Mouse (Mus musculus) 416B (cell line): ENCODE measurements around the gene Rpl21.

Experiments used
- DNase-seq: peaks from one replicate; pipeline ENCODE4 v3.0.0; 2011; ENCODE audit warnings: low read depth

Rpl21 gene

DNA sequence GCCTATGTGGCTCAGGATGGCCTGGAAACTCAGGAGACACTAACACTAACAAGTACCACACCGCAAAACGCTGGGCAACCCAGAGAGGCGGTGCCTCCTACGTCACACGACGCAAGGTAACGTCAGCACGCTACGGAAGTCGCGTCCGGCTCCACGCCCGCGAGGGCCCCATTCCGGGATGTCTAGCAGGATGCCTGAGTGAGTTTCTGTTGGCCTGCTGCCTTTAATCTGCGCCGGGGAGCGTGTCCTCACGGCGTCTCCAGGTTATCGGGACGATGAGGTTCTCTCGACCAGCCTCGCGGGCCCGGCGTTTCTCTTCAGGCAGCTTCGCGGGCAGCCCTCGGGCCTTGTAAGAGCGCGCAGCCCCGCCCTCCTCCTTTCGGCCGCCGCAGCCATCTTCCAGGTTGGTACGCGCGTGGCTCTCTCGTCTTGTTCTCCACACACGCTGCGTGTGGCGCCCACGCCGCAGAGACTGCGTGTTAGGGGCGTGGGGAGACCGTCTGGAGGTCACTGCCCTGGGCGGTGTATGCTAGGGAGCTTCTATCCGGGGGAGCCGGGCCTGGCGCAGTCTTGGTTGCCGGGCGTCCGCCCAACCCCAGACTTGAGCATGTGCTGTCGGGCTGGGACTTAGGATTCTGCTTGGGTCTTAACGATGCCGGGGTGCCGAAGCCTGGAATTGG lies at the start of gene Rpl21:
Gene Rpl21, plus strand, starts transcription at position 122 of the 680 bp plus-strand sequence.
- peak; percentile 97 for DNase-seq

DNA sequence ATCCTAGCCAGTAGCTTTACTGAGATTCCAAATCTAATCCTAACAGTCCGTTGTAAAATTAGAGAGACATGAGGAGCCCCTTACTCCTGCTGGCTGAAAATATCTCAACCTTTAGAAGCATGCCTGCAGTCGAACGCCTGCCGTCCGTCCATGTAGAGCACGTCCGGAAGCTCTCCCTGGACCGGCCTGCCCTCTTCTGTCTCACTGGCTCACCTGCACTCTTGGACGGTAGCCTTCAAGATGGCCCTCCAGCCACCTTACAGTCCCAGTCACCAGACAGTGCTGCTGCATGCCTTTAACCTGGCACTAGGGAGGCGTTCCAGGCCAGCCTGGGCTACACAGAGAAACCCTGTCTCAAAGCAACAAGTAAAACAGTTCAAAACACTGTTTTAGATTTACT lies 49.4 kb upstream of the Rpl21 start:
- no peak for DNase-seq

DNA sequence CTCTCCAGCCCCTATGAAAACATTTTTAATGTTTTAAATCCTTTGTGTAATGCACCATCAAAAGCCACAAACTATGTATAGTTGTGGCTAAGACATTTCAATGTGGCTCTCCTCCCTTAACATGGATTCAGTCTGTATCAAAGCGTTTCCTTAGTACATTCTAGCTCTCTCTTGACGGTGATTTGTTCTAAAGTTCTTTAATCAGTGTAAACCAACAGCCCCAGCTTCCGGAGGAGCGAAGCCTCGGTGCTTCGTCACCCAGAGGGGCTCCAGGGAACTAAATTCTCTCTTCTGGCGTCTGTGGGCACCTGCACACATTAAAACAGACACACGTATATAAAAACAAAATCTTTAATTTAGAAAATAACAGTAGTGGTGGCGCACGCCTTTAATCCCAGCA lies 48.8 kb upstream of the Rpl21 start:
- no peak for DNase-seq

DNA sequence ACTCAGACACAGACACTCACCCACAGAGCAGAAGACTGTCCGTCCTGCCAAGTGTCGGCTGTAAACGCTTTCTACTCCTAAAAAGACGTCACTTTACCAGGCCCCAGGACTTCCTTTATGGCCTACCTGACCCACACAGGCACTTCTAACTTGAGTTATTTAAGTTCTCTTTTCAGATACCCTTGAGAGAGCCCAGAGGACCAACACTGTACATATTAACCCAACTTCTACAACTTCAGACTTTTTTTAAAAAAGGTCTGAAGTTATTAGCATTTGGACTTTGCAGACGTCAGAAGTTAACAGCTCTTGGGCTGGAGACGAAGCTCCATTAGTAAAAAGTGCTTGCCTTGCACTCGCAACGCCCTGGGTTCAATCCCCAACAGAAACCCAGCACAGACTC lies 46.6 kb upstream of the Rpl21 start:
- DNase-seq = no peak

DNA sequence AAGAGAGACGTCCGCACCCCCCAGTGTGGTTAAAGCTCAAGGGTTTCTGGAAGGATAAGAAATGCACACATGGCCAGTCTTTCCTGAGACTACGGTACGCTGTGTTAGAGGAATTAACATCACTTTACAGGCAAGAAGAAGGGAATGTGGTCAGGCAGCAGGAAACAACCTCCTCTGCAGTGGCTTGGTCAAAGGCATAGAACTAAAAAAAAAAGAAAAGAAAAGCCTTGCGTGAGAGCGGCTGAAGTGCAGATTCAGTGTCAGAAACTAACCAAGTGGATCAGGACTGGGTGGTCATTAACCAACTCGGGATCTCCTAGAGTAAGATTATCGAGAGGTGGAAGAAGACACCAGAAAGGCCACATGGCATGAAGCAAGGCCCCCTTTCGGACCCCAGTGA lies 43.3 kb upstream of the Rpl21 start:
- peak; percentile 75 for DNase-seq

DNA sequence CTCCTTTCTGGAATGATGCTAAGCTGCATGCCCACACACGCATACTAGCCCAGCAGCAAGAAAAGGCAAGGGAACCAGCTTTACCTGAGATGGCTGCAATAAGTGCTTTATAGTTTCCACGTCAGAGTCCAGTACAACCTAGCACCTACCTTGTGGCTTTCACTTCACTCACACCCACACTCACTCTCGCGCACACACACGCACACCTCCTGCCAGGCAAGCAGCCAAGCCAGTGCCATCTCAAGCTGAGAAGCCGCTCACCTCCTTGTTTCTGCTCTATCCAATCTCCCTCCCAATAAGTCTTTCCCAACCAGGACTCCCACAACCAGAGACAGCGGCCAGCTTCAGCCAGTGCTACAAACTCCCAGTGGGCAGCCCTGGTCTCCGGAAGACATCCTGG lies 41.7 kb upstream of the Rpl21 start:
- no peak for DNase-seq

DNA sequence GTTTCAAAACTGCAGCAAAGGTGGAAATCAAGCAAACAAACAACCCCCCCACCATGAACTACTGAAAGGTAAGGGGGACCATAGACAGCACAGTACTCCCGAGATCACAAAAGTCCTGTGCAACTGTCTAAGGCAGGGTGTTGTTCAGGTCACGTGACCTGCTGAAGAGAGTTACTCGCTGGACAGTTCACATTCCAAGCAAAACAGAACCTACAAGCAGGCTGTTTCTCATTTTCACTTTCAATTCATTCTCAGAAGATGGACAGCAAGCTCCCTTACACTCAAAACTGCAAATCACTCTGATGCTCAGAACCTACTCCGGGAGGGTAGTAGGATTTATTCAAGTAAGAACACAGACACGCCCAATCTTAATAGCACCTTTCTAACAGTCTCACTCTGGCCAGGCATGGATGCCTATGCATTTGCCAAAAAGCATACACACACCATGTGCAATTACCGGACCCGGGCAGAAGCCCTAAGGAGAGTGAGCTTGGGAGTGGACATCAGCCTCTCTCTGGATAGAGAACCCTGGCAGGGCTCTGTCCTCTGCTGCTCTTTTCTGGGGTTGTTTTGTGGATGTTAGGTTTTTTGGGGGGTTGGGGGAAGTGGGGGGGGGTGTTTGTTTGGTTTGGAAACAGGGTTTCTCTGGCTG lies 40.4 kb upstream of the Rpl21 start:
- peak; percentile 70 for DNase-seq

DNA sequence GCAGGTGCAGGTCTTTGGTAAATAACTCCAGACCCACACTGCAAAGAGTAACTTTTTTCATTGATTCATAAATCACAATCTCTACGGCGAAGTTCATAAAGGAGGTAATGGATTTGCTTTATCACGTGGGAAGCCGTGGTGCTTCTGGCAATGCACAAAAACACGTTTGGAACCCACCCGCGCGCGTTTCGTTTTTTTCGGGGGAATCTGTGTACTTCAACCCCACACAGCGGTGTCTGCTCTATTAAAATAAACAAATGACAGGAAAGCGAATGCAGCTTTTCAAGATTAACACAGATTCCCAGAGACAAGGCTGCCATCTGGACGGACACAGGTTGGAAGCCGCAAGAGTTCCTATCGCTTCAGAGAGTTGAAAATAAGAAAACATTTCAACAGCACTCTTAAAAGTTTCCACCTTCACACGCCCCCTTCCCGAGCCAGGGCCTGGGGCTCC lies 39.0 kb upstream of the Rpl21 start:
- peak; percentile 47 for DNase-seq

DNA sequence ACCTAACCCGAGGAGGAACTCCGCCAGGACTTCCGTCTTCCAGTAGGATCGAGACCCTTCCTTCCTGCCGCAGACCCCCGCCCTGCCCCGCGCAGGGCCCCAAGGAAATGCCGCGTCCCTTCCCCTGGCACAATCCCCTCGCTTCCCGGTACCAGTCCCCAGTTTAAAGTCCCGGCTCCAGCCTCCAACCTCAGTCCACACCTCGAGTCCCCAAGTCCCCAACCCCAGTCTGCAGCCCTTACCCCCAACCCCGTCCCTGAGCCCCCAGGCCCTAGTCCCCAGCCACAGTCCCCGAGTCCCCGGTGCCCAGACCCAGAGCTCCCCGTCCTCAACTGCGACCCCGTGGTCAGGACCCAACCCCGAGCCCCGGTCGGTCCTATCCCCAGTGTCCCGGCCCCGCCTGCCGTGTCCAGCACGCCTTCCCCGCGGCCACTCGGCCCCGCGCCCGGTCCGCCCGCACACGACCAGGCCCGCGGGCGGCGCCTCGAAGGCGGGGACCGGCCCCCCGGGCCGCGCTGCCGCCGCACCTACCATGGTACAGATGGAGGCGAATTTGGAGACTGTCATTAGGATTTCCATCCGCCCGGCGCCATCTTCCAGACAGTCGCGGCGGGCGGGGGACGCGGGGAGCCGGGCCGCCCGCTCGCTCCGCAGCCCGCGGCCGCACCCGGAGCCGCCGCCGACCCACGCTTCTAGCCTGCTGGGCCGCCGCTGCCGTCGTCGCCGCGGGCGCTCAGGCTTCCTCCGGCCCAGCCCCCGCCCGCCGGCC lies 38.4 kb upstream of the Rpl21 start:
- DNase-seq = peak; percentile 36

DNA sequence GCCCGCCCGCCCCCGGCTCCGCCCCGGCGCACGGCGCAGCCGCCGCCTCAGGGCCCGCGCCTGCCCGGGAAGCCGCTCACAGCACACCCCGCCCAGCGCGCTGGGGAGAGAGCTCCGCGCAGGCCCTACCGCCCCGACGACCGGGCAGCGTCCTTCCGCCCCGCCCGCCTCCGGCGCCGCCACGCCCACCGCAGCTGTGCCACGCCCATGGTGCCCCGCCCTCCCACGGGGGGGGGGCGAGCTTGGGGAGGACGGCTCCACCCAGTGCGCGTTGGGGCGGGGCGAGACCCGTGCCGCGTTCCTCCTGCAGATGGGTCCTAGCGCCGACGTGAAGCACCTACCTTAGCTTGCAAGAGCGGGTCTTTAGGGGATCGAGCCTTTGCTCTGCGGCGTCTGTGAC lies 37.8 kb upstream of the Rpl21 start, which contains the start of gene Usp12:
Gene Usp12, minus strand, starts transcription at position 154 of the 400 bp plus-strand sequence.
- peak; percentile 93 for DNase-seq

DNA sequence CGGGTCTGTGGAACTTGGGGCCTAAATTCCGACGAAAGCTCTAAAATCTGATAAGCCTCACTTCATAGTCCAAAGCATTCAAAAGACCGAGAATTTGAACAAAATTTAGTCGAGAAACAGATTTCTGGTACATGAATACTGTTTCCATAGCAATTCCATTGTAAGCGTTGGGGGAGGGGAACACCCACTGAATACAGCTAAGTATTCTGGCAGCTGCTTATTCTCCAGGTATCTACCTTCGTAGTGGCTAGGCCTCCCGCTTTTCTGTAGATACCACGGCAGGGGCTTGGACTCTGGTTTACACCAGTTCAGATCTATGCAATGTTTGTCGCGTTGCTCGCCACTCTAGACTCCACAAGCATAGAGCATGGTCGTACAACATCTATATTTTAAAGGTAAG lies 37.0 kb upstream of the Rpl21 start:
- no peak for DNase-seq

DNA sequence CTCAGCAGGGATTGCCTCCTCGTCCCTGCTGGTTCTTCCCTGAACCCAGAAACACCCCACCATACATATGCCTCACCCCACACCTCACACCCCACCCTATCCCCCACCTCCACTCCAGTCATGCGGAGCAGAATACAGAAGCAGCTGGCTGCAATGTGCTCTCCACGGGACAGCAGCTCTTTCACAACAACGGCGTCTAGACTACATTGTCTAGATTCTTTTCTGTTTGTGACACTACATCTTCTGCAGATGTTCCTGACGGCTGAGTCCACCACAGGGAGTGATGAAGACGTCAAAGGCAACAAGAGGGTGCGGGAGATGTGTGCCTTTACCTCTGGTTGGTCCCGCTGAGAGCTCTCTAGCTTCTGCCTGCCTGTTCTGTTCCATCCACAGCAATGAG lies 34.7 kb upstream of the Rpl21 start:
- DNase-seq = no peak

DNA sequence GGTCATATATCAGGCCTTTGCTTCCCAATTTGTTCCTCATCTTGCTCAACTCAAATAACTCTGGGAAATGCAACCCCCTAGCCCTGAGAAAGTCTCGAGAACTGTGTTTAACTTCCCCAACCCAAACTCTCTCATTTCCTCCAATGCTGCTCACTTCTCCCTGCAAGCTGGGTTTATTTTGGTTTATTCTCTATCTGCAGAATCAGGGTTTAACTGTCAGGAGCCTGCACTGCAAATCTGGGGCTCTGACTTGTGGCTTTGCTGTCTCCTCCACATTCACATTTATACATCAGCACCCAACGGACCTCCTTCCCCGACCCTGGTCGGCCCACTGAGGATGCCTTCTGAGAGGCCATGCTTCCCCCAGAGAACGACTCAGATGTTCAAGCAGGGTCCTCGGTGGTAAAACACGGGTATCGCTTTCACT lies 26.7 kb upstream of the Rpl21 start:
- DNase-seq = no peak

DNA sequence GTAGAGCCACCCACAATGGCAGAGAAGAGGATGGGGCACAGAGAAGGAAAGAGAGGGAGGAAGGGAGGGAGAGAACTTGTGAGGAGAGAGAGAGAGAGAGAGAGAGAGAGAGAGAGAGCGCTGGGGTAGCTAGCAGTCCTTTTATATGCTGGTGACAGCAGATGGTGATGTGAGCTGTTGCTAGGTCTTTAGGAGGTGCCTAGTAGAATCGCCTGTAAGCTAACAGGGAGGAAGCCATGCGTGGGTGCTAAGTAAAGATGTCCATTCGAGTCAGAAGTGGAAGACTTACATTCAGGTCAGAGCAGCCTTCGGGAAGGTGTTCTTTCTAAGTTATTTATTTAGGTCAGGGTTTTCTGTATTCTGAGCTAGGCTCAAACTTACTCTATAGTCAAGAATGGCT lies 22.7 kb upstream of the Rpl21 start:
- DNase-seq = no peak

DNA sequence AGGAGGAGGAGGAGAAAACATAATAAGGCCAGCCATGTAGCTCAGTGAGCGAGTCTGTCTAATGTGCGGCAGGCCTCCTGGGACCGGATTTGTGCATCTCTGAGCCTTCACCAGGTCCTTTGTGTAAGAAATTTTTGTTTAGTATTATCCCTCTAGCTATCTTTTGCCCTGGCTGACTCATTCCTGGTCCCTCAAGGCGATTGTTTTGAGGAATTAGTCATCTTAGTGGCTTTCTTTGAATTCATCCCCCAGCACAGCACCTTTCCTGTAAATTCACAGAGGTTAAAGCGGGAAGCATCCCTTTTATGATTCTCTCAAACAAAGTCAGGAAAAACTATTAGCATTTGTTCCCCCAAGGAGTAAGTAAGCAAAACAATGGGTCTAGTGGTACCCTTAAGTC lies 19.8 kb upstream of the Rpl21 start:
- DNase-seq = no peak

DNA sequence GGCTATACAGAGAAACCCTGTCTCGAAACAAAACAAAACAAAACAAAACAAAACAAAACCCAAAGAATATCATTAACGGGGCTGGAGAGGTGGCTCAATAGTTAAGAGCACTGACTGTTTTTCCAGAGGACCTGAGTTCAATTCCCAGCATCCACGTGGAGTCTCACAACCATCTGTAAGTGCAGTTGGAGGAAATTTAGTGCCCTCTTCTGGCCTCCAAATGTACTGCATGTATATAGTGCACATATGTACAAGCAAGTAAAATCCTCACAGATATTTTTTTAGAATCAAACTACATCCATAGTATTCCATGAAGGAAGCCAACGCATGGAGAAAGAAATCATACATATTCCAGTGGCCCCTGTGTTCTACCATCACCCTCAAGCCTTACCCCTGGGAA lies 19.3 kb upstream of the Rpl21 start:
- no peak for DNase-seq

DNA sequence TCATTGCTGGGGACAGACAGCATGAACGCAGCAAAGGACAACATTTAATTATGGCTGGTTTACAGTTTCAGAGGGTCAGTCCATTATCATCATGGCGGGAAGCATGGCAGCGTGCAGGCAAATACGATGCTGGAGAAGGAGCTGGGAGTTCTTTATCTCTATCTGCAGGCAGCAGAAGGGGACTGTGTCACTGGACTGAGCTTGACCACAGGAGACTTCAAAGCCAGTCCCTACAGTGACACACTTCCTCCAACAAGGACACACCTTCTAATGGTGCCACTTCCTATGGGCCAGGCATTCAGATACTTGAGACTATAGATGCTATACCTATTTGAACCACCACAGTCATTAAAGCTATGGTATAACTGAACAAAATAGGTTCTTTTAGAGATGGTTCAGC lies 17.3 kb upstream of the Rpl21 start:
- DNase-seq = peak; percentile 87

DNA sequence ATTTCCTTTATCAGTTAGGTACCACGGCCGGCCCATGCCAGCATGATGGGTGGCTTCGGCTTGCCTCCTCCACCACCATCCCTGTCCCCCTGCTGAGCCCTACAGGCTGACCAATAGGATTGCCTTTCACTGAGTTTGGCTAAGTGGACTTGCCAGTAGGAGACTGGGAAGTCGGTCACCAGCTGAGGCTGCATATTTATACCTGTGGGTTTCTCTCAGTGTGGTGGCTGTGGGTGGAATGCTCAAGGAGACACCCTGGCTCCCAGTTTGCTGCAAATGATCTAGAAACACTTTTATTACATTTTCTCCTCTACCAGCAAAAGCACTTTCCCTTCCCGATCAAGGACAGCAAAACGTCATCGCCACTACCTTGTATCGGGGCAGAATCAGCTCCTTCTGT lies 15.1 kb upstream of the Rpl21 start:
- DNase-seq = no peak

DNA sequence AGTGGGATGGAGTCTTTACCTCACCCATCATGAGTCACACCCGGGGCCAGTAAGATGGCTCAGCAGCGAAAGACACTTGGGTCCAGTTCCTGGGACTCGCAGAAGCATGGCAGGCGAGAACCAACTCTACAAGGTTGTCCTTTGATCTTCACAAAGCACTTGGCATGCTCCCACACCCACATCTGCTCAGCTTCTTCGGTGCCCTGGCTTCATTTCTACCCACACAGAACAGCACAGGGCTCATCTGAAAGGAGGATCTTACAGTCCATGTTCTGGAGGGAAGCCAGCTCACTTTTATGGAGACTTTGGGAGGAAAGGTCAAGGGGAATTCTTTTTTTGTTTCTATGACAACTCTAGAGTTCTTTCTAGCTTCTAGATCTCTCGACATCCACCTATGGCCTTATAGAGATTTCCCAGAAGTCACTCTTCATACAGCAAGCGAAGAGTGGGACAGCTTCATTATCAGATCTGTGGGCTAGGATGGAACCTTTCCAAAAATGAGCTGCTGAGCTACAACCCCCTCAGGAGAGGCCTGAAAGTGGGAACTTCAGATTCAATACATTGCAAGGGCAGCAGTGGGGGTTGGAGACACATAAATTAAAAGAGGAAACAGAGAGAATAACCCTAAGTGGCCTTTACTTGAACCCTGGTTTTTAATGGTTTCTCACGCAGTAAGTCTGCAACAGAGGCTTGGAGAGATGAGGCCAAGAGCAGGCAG lies 13.6 kb upstream of the Rpl21 start:
- no peak for DNase-seq

DNA sequence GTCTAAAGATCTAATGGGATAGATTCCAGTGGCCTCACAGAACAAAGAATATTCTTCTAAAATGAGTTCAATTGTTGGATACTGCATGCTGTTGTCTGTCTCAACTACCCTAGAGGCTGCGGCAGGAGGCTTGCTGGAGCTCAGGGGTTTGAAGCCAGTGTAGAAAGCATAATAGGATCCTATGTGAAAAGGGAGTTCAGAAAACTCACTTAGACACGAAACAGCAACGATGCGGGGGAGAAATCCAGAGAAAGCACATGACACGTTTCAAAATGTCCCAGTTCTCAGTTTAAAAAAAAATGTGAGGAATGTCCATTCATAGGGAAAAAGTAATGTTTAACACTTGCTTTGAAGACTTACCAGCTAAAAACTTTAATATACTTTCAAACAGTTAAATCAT lies 9.7 kb upstream of the Rpl21 start:
- no peak for DNase-seq

DNA sequence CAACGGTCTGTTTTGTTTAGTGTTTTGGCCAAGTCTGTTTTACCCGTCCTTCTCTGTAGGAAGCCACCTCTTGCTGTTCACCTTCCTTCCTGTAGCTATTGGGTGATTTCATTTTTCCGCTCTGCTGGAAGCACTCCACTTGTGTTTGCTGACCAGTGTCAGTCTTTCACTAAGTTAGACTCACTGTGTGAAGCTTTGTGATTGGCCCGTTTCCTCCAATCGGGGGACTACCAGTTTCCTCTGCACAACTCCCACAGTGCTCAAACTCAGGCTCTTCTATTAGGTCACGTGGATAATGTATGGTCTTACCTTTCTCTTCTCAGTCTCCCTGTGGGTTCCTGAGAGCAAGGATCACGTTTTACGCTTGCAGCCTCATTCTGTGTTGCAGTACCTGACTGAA lies 3.2 kb upstream of the Rpl21 start:
- peak; percentile 93 for DNase-seq

DNA sequence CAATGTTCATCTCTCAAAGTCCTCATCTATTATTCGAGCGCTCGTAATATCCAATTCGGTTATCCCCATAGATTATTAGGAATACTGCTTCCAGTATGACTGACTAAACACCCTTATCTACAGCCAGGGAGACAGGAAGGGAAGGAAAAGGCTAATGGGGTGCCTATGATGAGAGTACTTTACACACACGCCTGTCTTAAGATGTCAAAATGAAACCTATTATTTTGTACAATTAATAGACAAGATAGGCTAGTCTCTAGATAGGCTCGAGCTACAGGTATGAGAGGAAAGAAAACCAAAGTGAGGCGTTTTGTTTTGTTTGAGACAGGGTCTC lies 288 bp upstream of the Rpl21 start:
- no peak for DNase-seq
